Mouse (Mus musculus): ENCODE data around the gene Prdx2. TPM values are rescaled to one million over a fixed set of nuclear protein-coding genes. Genes with fewer than 3 reads are reported as not detected.

Prdx2 gene
- polyA plus RNA-seq, 1 experiment from 2014 or later = 337 TPM

- WGBS = 10% methylated on average over 23 of the region's 25 CpGs
- Histone ChIP-seq H3K9ac (replicated peaks; ENCODE audit: low read depth) (no peak overlapping the region), H3K27me3 (replicated peaks; ENCODE audit: insufficient read depth, low read length) (peaks cover 27% of the 10 kb centered on the region), H3K4me1 (ENCODE audit: insufficient read depth, low read depth, low read length) (no peaks in the 10 kb centered on the region), H3K9me3 (ENCODE audit: low read length) (no peaks in the 10 kb centered on the region), H3K27ac (ENCODE audit: low read length) (no peak overlapping the region), H3K4me2 (replicated peaks; ENCODE audit: low read depth, low read length) (no peak overlapping the region), H3K4me3 (ENCODE audit: low read depth, low read length) (no peak overlapping the region), H3K36me3 (ENCODE audit: insufficient read depth, low read length) (no peaks in the 10 kb centered on the region)
- peak; percentile 44 for DNase-seq (ENCODE audit: low spot score)
- peak; percentile 50 for ATAC-seq
- TF ChIP-seq EP300 (IDR thresholded peaks at IDR 0.05) (no peak), CTCF (IDR thresholded peaks at IDR 0.05) (peak; percentile 67)
Measured at GRCm38 (mm10) chr8:85007686-85008085, 38.3 kb downstream of the Prdx2 start.

GRCm38 (mm10) chr8:85011242-85011641 is 41.9 kb downstream of the Prdx2 start:
- no peak for DNase-seq (ENCODE audit: low spot score)
- Histone ChIP-seq H3K27ac (ENCODE audit: low read length) (no peak overlapping the region), H3K36me3 (ENCODE audit: insufficient read depth, low read length) (no peaks in the 10 kb centered on the region), H3K4me2 (replicated peaks; ENCODE audit: low read depth, low read length) (no peak overlapping the region), H3K4me1 (ENCODE audit: insufficient read depth, low read depth, low read length) (peaks cover 3% of the 10 kb centered on the region; the same call in 1 of the 2 replicates), H3K9me3 (ENCODE audit: low read length) (no peaks in the 10 kb centered on the region), H3K4me3 (ENCODE audit: low read depth, low read length) (no peak overlapping the region), H3K27me3 (replicated peaks; ENCODE audit: insufficient read depth, low read length) (peaks cover 33% of the 10 kb centered on the region), H3K9ac (replicated peaks; ENCODE audit: low read depth) (no peak overlapping the region)
- ATAC-seq = no peak
- WGBS = 11% methylated on average over 28 of the region's 28 CpGs
- TF ChIP-seq CTCF (IDR thresholded peaks at IDR 0.05) (no peak), EP300 (IDR thresholded peaks at IDR 0.05) (no peak)

GRCm38 (mm10) chr8:85013230-85013840 is 43.9 kb downstream of the Prdx2 start:
- Histone ChIP-seq H3K36me3 (ENCODE audit: insufficient read depth, low read length) (peaks cover 3% of the 10 kb centered on the region), H3K9ac (replicated peaks; ENCODE audit: low read depth) (no peak overlapping the region), H3K27me3 (replicated peaks; ENCODE audit: insufficient read depth, low read length) (peaks cover 26% of the 10 kb centered on the region), H3K4me3 (ENCODE audit: low read depth, low read length) (peak overlapping the region; percentile 8; the same call in 1 of the 2 replicates), H3K4me2 (replicated peaks; ENCODE audit: low read depth, low read length) (peak overlapping the region; percentile 48; the same call in 1 of the 2 replicates), H3K27ac (ENCODE audit: low read length) (no peak overlapping the region), H3K4me1 (ENCODE audit: insufficient read depth, low read depth, low read length) (peaks cover 3% of the 10 kb centered on the region; the same call in 1 of the 2 replicates), H3K9me3 (ENCODE audit: low read length) (no peaks in the 10 kb centered on the region)
- TF ChIP-seq EP300 (IDR thresholded peaks at IDR 0.05) (no peak), CTCF (IDR thresholded peaks at IDR 0.05) (peak; percentile 83)
- 4% methylated on average over 26 of the region's 26 CpGs for WGBS
- peak; percentile 86 for ATAC-seq
- DNase-seq (ENCODE audit: low spot score) = peak; percentile 88

GRCm38 (mm10) chr8:85014431-85014830 is 45.0 kb downstream of the Prdx2 start, which contains the start of gene Best2:
TSS of gene Best2 (minus strand) at chr8:85014531.
- no peak within 1 kb of the TSS for H3K9ac ChIP-seq (replicated peaks; ENCODE audit: low read depth)
- 57% methylated on average over 2 of the region's 2 CpGs for WGBS

GRCm38 (mm10) chr8:85016724-85017123 is 47.3 kb downstream of the Prdx2 start:
- H3K36me3 ChIP-seq (ENCODE audit: insufficient read depth, low read length) = peaks cover 8% of the 10 kb centered on the region
- DNase-seq (ENCODE audit: low spot score) = no peak
- no peaks in the 10 kb centered on the region for H3K9me3 ChIP-seq (ENCODE audit: low read length)
- H3K4me2 ChIP-seq (replicated peaks; ENCODE audit: low read depth, low read length) = no peak overlapping the region
- peaks cover 8% of the 10 kb centered on the region; the same call in 1 of the 2 replicates for H3K27me3 ChIP-seq (replicated peaks; ENCODE audit: insufficient read depth, low read length)
- no peak overlapping the region for H3K27ac ChIP-seq (ENCODE audit: low read length)
- ATAC-seq = no peak
- WGBS = 58% methylated on average over 10 of the region's 10 CpGs
- TF ChIP-seq EP300 (IDR thresholded peaks at IDR 0.05) = no peak
- no peak for TF ChIP-seq CTCF (IDR thresholded peaks at IDR 0.05)
- no peak overlapping the region for H3K9ac ChIP-seq (replicated peaks; ENCODE audit: low read depth)
- peaks cover 3% of the 10 kb centered on the region; the same call in 1 of the 2 replicates for H3K4me1 ChIP-seq (ENCODE audit: insufficient read depth, low read depth, low read length)
- no peak overlapping the region for H3K4me3 ChIP-seq (ENCODE audit: low read depth, low read length)

More at GRCm38 (mm10) chr8:85014431-85014830, 45.0 kb downstream of the Prdx2 start, which contains the start of gene Best2:
- TF ChIP-seq EP300 (IDR thresholded peaks at IDR 0.05) = no peak
- no peak for TF ChIP-seq CTCF (IDR thresholded peaks at IDR 0.05)
- Histone ChIP-seq H3K9me3 (ENCODE audit: low read length) (no peaks in the 10 kb centered on the region), H3K36me3 (ENCODE audit: insufficient read depth, low read length) (peaks cover 7% of the 10 kb centered on the region), H3K27me3 (replicated peaks; ENCODE audit: insufficient read depth, low read length) (peaks cover 21% of the 10 kb centered on the region), H3K4me1 (ENCODE audit: insufficient read depth, low read depth, low read length) (peaks cover 3% of the 10 kb centered on the region; the same call in 1 of the 2 replicates), H3K4me2 (replicated peaks; ENCODE audit: low read depth, low read length) (peak within 1 kb of the TSS; percentile 48; the same call in 1 of the 2 replicates), H3K4me3 (ENCODE audit: low read depth, low read length) (peak within 1 kb of the TSS; percentile 8; the same call in 1 of the 2 replicates), H3K27ac (ENCODE audit: low read length) (no peak within 1 kb of the TSS)
- no peak for ATAC-seq
- no peak for DNase-seq (ENCODE audit: low spot score)

- no peak overlapping the region for H3K4me2 ChIP-seq (replicated peaks; ENCODE audit: low read depth, low read length)
- TF ChIP-seq CTCF (IDR thresholded peaks at IDR 0.05) (no peak), EP300 (IDR thresholded peaks at IDR 0.05) (no peak)
- no peak overlapping the region for H3K9ac ChIP-seq (replicated peaks; ENCODE audit: low read depth)
- no peak for DNase-seq (ENCODE audit: low spot score)
- peaks cover 13% of the 10 kb centered on the region for H3K36me3 ChIP-seq (ENCODE audit: insufficient read depth, low read length)
- no peak for ATAC-seq
- 45% methylated on average over 5 of the region's 5 CpGs for WGBS
- H3K4me1 ChIP-seq (ENCODE audit: insufficient read depth, low read depth, low read length) = peaks cover 3% of the 10 kb centered on the region; the same call in 1 of the 2 replicates
- H3K9me3 ChIP-seq (ENCODE audit: low read length) = no peaks in the 10 kb centered on the region
- peaks cover 6% of the 10 kb centered on the region; the same call in 1 of the 2 replicates for H3K27me3 ChIP-seq (replicated peaks; ENCODE audit: insufficient read depth, low read length)
- no peak overlapping the region for H3K4me3 ChIP-seq (ENCODE audit: low read depth, low read length)
- no peak overlapping the region for H3K27ac ChIP-seq (ENCODE audit: low read length)
Measured at GRCm38 (mm10) chr8:85017209-85017608, 47.8 kb downstream of the Prdx2 start.
